Mouse (Mus musculus) spleen, adult 12 weeks (tissue): Measurements from ENCODE around the gene Grid2.

Experiments
- DNase-seq: peaks from one replicate; pipeline ENCODE4 v3.0.0; 2022; ENCODE audit warnings: low spot score

Gene Grid2

DNA sequence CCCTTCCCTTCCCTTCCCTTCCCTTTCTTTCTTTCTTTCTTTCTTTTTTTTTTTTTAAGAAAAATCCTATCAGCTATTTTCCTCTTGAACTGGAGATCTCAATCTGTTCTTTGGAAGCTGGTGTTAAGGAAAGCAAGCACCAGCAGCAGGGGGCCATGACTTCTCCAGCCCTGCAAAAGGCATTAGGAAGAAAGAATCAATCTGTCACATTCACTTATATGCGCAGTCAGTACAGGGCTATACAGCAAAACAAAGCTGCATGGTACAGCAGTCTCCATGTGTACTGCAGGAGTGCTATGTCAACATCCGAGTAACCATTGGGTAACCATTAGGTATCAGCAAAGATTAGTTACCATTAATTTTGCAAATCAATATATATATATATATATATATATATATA, 809.0 kb downstream of the Grid2 start:
- DNase-seq, result no peak

DNA sequence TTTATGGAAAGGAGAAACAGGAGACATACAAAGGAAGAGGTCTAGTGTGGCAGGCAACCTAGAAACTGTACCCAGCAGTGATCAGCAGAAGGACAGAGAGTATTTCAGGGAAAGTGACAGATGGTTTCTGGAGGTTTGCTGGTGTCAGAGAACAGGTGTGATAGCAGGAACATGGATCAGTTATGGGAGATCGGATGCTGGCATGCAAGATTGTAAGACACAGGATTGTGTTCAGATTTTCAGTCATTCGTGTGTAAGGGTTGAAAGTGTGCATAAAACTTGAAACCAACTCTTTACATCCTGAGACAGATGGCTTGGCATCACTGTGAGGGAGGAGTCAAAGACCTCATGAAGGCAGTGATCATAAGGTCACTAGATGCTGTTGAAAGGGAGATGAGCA, 817.7 kb downstream of the Grid2 start:
- no peak for DNase-seq

DNA sequence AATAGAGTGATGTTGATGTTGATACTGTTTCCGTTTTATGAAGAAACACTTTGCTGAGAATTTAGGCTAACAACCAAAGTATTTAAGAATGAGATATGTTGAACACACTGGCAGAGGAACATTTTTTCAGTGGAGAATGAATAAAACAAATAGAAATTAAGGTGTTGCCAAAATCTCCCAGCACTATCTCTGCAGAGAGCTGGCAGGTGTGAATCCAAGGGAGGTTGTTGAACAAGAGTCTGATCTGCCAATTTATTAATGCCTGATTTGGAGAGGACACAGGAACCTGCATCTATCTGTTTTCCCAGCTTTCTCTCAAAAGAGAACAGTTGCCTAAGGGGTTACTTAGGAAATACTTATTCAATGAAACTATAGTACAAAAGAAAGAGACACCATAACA, 822.2 kb downstream of the Grid2 start:
- DNase-seq, result no peak

DNA sequence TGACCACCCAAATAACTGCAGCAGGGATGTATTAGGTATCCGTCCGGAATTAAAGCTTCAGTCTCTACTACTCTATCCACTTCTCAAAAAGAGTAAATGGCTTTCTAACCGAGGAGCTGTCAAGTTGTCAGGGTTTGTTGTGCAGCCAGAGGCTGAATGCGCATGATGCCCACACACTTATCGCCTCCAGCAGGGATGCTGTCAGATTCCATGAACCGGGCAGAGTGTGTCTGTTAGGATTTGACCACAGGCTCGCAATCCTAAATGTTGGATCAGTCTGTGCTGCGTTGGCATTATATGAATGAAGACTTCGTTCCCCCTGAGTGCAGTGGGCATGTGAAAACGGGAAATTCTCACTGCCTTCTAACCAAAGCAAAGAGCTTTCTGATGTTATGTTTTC, 843.0 kb downstream of the Grid2 start:
- DNase-seq, result no peak

DNA sequence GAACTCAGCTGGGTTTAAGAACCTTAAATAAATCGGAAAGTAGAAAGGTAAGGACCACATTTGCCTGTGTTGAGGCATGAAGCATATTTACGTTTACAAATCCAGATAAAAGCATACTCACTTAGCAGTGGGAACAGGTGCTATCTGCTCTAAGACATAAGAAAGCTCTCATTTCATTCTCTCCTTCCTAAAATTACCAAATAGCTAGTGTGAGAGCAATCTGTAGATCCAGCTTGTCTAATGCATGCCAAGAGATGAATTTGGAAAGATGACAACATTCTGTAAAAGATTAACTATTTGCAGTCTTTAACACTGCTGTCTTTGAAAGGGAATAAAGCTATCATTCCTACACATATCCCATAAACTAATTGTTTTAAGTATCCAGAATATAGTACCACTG, 858.9 kb downstream of the Grid2 start:
- DNase-seq, result no peak

DNA sequence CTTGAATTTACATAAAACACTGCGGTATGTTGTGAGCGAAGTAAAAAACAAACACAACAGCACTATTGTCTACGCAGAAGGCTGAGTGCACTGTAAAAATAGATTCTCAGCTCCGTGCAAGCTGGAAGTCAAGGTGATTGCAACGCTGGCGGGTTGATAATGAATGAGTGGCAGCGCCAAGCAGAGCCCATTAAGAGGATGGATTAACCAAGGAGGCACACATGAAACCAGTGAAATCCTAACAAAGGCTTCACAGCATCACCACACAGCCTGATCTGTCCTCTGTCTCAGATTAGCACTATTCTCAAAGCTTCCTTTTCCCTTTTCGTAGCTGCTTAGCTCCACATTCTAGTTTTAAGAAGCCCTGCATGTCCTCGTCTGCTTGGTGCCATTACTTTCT, 880.6 kb downstream of the Grid2 start:
- no peak for DNase-seq

DNA sequence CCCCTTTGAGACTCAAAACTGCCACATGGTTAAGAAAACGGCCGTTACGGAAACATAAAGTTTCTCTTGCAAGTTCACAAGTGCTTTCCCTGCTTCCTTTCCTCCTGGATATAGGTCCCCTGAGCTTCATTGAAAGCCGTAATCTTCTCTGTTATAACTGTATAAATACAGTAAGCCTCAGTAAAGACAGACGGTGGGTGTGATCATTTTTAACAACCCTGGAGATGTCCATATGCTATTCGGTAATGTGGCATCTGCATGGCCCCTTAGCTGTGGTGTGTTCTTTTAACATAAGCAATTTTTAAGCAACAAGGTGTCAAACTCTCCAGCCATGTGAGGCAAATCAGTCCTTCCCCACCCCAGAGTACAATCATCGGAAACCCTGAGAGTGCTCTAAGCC, 892.9 kb downstream of the Grid2 start:
- no peak for DNase-seq

DNA sequence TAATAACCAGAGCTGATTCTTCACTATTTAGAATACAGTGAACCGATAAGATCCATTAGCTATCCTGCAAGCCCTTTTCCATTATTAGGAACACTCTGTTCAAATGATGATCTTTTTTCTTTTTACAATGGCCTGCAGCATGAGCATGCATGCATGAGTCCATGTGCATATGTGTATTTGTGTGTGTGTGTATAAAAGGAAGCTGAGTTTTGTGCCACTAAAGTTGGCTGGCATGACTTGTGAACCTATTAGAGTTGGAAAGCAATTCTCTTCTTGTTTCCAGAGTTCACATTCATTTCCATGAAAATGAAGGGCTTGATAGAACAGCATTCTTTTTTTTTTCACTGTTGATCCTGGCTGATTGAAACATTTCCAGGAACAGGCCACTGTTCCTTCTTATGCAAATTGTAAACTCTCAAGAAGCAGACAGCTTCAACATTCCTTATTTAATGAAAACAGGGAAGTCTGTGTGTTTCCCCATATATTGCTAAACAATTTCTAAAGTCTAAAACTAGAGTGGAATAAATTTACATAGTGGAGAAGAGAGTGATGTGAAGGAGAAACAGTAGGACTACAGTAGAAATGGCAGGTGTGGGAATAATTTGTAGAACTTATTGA, 919.4 kb downstream of the Grid2 start:
- no peak for DNase-seq

DNA sequence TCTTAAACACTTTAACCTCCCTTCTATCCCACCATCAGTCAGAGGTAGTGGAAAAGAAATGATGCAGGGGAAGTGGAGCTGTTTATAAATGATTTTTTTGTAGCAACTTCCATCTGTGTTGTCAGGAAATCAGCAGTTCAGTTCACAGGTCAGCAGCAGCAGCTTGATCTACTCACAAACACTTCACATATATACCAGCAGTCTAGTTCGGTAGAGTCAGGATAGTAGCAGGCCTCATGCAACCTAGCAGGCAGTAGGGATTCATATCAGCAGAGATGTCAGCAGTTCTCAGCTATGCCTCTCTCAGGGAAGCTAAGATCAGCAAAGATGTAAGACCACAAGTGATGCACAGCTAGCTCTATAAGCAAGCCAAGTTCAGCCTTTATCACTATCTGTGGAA, 938.0 kb downstream of the Grid2 start:
- no peak for DNase-seq

DNA sequence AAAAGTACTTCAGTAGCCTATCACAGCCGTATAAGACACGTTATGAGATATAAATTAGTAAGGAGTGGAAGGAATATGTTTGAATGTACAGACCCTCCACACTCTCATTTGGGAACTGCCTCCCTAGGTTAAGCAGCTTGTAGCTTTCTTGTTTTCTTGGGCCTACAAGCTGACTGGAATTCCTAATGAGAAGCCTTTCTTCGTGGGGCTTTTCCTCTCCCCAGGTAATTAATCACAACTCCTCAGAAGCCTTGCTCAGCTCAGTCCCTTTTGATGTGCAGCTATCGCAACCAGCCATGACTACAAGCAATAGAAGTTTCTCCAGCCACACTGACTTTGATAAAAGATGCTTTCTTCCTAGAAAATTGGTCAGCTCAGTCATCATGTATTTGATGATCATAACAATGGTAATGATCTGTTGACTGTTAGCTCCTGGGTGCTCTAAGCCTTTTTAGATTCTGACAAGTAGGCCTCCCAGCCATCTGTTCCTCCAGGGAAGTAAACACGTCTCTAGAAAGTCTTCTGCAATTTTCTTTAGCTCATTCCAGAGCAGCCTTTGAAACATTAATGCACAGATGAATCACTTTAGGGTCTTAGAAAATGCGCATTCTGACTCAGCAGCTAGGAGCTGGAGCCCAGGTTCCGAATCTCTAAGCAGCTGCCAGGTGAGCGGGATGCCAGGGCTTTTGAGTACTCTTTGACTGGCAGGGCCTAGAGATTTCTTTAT, 946.9 kb downstream of the Grid2 start:
- no peak for DNase-seq

DNA sequence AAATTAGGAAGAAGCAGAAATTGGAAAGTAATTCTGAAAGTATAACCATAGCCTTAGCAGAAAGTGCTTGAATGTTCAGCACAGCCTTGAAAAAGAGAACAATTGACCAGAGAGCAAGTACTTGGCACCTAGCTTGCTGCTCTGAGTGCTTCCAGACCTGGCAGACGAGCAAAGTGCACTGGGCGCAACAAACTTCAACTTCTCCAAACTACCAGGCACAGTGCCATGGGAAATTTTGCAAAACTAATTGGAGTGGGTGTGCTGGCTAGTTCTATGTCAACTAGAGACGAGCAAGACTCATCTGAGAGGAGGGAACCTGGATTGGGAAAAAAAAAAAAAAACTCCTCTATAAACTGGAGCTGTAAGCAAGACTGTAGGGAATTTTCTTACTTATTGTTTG, 980.7 kb downstream of the Grid2 start:
- no peak for DNase-seq

DNA sequence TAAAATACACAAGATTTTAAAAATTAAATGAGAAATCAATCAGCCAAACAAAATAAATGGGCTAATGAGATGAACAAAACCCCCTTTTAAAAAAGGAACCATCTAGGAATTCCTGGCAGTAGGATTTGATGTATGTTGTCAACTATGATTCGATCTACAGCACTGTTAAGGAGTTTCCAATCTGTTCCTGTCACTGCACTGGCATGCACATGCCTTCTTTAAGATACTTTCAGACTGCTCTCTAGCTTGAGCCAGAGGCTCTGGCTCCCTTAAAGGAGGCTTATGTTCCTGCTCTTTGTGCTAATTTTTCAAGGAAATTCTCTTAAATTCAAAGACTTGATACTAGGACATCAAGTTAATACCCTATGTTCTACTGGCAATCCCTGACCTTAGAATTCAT, 984.9 kb downstream of the Grid2 start:
- DNase-seq, result no peak

DNA sequence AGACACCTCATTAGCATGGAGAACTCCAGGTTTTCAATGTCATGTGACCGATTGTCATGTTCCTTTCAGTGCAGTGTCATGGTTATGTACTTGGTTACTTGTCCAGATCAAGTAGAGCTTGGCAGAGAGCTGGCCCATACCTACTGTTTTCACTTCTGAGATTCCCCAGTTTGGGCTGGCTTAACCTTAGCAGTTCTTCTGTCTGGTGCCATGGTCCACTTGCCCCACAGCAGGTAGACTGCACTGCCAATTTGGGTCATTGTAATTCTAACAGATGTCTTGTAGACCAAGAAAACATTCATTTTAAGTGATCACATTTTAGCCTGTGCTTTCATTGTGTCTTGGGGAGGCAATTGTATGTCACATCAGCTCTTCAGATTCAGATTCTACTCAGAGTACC, 990.3 kb downstream of the Grid2 start:
- DNase-seq, result no peak

DNA sequence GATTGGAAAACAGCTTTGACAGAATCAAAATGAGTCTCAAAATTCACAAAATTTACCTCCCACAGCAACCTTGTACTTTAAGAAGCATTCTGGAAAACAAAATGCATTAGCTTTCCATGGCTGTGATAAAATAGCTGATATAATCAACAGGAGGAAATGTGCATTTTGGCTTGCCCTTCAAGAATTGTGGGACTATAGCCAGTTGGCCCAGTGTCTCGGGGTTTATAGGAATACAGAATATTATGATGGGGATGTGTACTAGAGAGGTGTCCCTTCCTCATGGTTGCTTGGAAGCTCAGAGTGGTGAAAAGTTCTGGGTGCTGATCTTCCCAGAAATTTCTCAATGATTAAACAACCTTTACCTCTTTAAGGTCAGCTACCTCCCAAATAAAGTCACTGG, 995.4 kb downstream of the Grid2 start:
- no peak for DNase-seq

DNA sequence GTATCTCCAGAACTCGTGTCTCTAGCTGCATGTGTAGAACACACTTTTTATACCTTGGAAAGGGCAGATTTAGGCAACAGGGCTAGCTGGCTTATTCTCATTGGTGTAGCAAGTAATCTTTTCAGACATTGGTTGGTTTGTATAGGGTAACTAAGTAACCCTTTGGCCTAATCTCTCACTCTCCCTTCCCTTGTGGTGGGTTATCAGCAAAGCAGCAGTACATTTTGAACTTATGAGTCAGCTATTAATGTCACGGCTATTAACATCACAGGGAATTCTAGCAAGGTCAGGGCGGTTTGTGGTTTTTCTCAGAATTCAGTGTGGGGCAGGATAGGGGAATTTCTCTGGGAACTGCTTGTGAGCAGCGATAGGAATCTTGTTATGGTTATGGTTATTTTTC, 1007.8 kb downstream of the Grid2 start:
- DNase-seq, result no peak

DNA sequence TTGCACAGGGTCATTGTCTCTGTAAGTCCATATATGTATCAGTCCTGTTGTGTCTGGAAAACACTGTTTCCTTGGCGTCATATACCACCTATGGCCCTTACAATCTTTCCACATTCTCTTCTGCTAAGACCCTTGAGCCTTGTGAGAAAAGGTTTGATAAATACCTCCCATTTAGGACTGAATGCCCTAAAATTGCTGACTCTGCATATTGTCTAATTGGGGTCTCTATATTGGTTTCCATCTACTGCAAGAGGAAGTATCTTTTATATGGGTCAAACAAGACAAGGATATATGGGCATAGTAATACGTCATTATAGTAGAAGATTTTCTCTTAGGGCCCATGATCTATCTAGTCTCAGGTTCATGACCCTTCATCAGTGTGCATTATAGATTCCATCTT, 1008.5 kb downstream of the Grid2 start:
- no peak for DNase-seq

DNA sequence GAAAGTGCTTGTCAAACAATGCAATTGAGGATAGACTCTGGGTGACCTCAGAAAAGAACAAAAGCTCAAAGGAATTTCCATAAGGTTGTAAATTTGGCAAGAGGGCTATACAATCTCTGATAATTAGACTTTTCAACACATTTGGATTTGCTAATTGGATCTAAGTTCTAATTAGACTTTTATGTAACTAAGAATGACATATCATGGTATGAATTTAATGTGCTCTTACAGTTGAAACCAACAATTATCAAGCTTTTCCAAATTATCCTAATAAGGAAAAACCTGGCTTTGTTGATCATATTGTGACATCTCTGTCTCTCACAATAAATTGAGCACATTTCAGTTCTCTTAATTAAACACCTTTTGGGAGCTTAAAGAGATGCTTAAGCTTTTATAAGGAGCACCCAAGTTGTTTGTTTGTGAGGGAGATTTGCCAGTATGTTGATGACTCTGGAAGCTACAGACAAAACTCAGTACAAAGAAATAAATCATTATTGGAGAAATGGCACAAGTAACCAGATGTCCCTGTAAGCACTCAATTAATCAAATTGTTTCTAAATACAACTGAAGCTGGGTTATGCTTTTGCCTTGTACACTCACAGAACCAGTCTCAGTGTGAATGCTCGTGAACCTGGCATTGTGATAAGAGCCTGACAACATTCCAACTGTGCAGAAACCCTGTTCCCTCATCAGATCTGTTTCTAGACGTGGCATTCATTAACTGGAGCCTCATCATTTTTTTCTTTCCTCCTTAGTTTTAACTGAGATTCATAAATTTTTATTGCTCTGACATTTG, 1018.8 kb downstream of the Grid2 start:
- no peak for DNase-seq

DNA sequence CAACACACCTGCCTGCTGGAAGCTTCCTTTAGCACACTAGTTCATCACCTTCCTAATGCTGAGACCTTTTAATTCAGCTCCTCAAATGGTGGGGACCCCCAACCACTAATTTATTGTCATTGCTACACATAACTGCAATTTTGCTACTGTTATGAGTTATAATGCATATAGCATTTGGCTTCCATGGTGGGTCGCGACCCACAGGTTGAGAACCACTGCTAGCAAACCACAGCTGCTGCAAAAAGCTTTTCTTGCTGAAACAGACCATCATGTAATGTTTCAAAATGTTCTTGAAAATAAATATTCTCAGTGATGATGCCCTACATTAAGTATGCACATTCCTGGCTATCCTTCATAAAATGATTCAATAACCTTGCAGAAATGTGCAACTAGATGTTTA, 1024.3 kb downstream of the Grid2 start:
- no peak for DNase-seq

DNA sequence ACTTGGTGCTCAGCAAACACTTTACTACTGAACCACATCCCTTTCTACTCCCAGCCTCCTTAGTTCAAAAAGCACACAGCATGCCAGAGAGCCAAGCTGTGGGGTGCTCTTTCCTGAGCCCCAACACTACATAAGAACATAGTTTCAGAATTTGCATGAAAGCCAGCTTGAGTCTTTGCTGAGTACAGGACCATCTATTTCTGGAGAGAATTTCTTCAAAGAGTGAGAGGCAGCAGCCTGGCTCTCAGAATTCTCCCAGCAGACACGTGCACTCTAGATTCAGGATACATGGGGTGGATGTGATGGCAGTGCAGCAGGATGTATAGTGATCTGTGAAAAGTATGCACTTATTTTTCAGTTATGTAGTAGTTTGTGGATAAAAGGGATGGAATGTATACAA, 1038.1 kb downstream of the Grid2 start:
- no peak for DNase-seq

DNA sequence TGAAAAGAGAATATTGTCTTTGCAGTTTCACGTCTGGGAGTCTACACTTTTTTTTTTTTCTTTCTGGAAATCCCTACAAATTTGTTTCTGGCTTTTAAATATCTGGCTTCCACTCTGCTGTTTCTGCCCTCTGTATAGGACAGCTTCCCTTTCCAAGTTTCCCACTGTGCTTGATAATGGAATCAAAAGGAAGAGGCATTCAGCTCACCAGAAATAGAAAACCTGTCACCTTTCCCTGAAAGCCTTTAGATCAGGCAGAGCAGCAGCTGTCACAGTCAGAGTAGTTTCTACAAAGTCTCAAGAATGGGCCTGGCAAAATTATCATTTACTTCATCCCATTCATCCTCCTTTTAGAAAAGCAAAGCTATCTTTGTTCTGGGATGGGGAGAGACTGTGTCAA, 1042.0 kb downstream of the Grid2 start:
- DNase-seq, result no peak

DNA sequence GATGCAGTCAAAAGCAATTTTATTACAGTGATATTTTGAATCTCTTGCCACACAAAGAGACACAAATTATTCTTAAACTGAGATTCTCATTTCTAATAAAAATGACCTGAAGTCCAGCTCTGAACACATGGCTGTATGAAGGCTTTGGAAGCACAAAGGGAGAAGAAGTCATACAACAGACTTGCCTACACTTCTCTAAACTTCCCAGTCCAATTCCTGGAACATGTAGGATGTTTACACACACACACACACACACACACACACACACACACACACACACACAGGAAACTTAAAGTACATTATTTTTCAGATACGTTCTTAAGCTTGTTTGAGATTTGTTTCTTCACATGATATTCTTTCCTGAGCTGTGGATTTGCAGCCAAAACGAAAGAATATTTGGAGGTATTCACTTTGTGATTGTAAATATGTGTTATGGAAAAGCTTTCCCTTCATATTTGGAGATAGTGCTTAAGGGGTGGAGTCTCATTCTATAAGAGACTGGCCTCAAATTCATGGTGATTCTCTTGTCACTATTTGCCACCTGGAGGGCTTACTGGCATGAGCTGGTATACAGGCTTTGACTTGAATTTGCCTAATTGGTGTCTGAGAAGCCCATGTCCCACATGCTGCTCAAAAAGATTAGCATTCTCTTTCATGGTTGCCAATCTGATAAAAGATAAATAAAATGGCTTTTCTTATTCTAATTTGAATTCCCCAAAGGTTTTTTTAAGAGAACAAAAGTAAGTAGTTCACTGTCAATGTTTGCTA, 1049.2 kb downstream of the Grid2 start:
- no peak for DNase-seq

DNA sequence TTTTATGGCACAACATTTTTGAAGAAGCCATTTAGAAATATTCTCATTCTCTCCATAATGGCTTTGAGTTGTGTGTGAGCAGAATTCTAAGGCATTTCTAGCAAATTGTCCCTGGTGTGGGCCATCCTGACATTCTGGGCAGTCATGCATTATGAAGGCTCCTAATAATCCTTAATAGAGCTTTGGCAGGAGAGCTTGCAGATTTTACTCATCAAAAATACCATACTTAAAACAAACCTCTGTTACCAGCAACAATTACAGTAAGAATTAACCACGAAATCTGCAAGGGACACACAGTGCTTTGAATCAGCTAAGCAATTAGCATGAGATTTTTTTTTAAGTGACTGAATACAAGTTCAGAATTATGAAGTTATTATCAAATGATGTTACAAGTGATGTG, 1053.0 kb downstream of the Grid2 start:
- no peak for DNase-seq

DNA sequence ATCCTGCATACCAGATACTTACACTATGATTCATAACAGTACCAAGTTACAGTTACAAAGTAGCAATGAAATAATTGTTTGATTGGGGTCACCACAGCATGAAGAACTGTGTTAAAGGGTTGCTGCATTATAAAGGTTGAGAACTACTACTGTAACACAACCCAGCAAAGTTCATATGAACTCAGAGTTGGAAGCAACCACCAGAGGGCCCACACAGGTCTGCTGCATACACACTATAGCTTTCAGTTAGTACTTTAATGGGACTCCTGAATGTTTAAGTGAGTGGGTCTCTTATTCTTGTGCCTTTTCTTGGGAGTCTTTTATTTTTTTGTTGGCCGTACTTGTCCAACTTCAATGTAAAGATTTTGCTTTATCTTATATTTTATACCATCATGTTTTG, 1057.5 kb downstream of the Grid2 start:
- DNase-seq, result no peak
